Mouse (Mus musculus) spleen, adult 2 months (tissue): ENCODE data around the gene Grin2c.

Experiments
- CTCF ChIP-seq: fragments of 200-500 bp; IDR thresholded peaks from 2 replicates; pipeline ENCODE4 v1.5.1; 2011; ENCODE audit warnings: mild to moderate bottlenecking, inconsistent platforms; ENCODE audit not compliant: insufficient read depth, insufficient read length, insufficient replicate concordance; ENCODE audit errors: extremely low read depth
- POLR2A ChIP-seq: fragments of 200-500 bp; IDR thresholded peaks from 2 replicates; pipeline ENCODE4 v1.6.1; 2011; ENCODE audit warnings: low read depth, low read length, inconsistent platforms

DNA sequence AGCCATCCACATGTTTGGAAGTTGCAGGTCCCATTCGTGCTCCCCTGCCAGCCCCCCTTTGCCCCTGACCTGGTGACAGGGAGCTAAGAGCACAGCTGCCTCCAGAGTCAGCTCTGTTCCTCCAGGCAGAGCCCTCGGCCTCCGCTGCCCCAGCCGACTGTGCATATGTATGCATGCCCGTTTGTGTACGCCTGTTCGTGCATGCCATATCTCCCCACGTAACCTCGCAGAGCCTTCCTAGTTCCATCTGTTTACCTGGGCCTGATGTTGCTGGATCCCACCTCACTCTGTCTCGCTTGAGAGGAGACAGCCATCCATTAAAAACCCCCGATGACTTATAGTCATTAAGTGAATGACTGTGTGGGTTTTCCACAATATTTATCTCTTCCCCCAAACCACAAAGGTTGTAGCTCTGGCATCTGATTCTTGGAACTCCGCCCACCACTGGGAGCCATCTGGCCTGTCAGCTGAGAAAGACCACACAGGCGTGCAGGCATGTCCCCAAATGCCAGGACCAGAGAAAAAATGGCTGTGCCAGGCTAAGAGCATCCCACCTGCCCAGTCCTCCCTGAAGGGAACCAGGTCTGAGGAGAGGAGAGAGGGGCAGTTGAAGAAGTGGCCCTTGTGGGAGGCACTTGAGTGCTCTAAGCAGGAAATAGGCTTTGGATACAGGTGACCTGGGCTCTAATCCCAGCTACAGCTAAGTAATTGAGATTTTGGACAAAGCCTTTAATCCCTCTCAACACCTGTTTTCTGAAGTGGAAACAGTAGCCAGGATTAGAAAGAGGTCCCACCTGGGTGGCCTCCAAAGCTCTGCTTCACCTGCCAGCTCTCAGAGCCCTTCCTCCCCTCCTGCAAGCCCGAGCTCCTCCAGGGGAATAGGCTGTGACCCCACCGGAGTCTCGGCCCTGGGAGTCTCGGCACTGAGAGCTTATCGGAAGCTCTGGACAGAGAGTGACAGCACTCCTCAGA is 49.3 kb downstream of the Grin2c start:
- no peak for TF ChIP-seq POLR2A
- TF ChIP-seq CTCF: no peak
